Mouse (Mus musculus): Measurements from ENCODE around the gene Slfn9.
A peak's percentile ranks its signal among the peaks of the same experiment; 100 is the strongest.
"Not testable (repeated sequence)": the region's sequence is repeated elsewhere in the genome, so short reads cannot be mapped to it uniquely, and the experiment has no call there.

Slfn9 gene

GRCm38 (mm10) chr11:82991469-82992166 is at the start of gene Slfn9:
Gene Slfn9, minus strand, starts transcription at chr11:82991830.
- DNase-seq (ENCODE audit: low spot score in 2 of 2): peak; percentile 51 to 68

- no peak for DNase-seq (ENCODE audit: low spot score in 2 of 2)
Measured at GRCm38 (mm10) chr11:83041000-83041399, 49.4 kb upstream of the Slfn9 start.

GRCm38 (mm10) chr11:83040325-83040724 is 48.7 kb upstream of the Slfn9 start:
- DNase-seq (ENCODE audit: low spot score in 2 of 2): no peak

- no peak for DNase-seq (ENCODE audit: low spot score in 2 of 2)
Measured at GRCm38 (mm10) chr11:83039796-83040195, 48.2 kb upstream of the Slfn9 start.

GRCm38 (mm10) chr11:83039156-83039555 is 47.5 kb upstream of the Slfn9 start:
- no peak for DNase-seq (ENCODE audit: low spot score in 2 of 2)

- not testable (repeated sequence) for DNase-seq (ENCODE audit: low spot score in 2 of 2)
Measured at GRCm38 (mm10) chr11:83038686-83039085, 47.1 kb upstream of the Slfn9 start.

GRCm38 (mm10) chr11:83020621-83021020 is 29.0 kb upstream of the Slfn9 start, which contains the start of gene Slfn8:
Gene Slfn8, minus strand, starts transcription at chr11:83020810.
- peak; percentile 45 to 67 for DNase-seq (ENCODE audit: low spot score in 2 of 2)

- DNase-seq (ENCODE audit: low spot score in 2 of 2): peak in 1 of 2 experiments; percentile 1
Measured at GRCm38 (mm10) chr11:83019561-83020519, 28.2 kb upstream of the Slfn9 start.

- DNase-seq (ENCODE audit: low spot score in 2 of 2): no peak
Measured at GRCm38 (mm10) chr11:83016093-83016492, 24.5 kb upstream of the Slfn9 start.

GRCm38 (mm10) chr11:83013356-83013755 is 21.7 kb upstream of the Slfn9 start:
- no peak for DNase-seq (ENCODE audit: low spot score in 2 of 2)

- peak; percentile 27 to 29 for DNase-seq (ENCODE audit: low spot score in 2 of 2)
Measured at GRCm38 (mm10) chr11:82990612-82991385, 831 bp downstream of the Slfn9 start.

- DNase-seq (ENCODE audit: low spot score in 2 of 2): no peak
Measured at GRCm38 (mm10) chr11:82989357-82989756, 2.3 kb downstream of the Slfn9 start.

- no peak for DNase-seq (ENCODE audit: low spot score in 2 of 2)
Measured at GRCm38 (mm10) chr11:82987621-82988020, 4.0 kb downstream of the Slfn9 start.

- no peak for DNase-seq (ENCODE audit: low spot score in 2 of 2)
Measured at GRCm38 (mm10) chr11:82983193-82983592, 8.4 kb downstream of the Slfn9 start.

GRCm38 (mm10) chr11:82982409-82982808 is 9.2 kb downstream of the Slfn9 start:
- not testable (repeated sequence) for DNase-seq (ENCODE audit: low spot score in 2 of 2)

GRCm38 (mm10) chr11:82973916-82974315 is 17.7 kb downstream of the Slfn9 start:
- peak in 1 of 2 experiments; percentile 48 for DNase-seq (ENCODE audit: low spot score in 2 of 2)

- DNase-seq (ENCODE audit: low spot score in 2 of 2): no peak
Measured at GRCm38 (mm10) chr11:82971590-82971974, 20.0 kb downstream of the Slfn9 start.

GRCm38 (mm10) chr11:82970712-82971589 is 20.7 kb downstream of the Slfn9 start:
- no peak for DNase-seq (ENCODE audit: low spot score in 2 of 2)

- DNase-seq (ENCODE audit: low spot score in 2 of 2): no peak
Measured at GRCm38 (mm10) chr11:82962215-82962614, 29.4 kb downstream of the Slfn9 start.

- DNase-seq (ENCODE audit: low spot score in 2 of 2): no peak
Measured at GRCm38 (mm10) chr11:82961743-82962142, 29.9 kb downstream of the Slfn9 start.

- peak; percentile 52 to 67 for DNase-seq (ENCODE audit: low spot score in 2 of 2)
Measured at GRCm38 (mm10) chr11:82959613-82960012, 32.0 kb downstream of the Slfn9 start.
